Mouse (Mus musculus) lung, postnatal 10 days (tissue): ENCODE measurements at regions not wholly inside any gene's neighbourhood (a gene's known extent, or its start where the extent isn't known, plus 50 kb on each side); places are given as distances from the start of the nearest gene placed in this dataset.

ENCODE experiments used
- DNase-seq: peaks from one replicate; pipeline ENCODE4 v3.0.0; 2021

- peak; percentile 41 for DNase-seq
Observed at GRCm38 (mm10) chr15:62229491-62230283, 1306.9 kb upstream of the A1bg start.

GRCm38 (mm10) chr15:62229023-62229422 lies 1306.2 kb upstream of the A1bg start:
- no peak for DNase-seq

DNA sequence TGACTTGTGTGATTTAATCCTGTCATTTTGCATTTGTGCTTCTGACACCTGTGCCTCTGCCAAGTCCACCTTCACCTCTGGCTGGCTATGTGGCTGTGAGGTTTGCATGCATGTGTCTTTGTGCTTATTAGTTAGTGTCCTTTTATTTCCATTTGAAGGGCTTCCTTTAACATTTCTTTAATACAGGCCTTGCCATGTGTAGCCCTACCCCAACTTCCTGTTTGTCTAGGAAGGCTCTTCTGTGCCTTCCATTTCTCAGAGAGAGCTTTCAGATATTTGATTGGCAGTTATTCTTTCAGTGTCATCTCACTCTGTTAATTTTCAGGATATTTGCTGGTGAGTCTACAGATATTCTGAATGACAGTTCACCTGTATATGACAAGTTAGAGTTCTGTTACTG lies 1302.0 kb upstream of the A1bg start:
- DNase-seq = no peak

DNA sequence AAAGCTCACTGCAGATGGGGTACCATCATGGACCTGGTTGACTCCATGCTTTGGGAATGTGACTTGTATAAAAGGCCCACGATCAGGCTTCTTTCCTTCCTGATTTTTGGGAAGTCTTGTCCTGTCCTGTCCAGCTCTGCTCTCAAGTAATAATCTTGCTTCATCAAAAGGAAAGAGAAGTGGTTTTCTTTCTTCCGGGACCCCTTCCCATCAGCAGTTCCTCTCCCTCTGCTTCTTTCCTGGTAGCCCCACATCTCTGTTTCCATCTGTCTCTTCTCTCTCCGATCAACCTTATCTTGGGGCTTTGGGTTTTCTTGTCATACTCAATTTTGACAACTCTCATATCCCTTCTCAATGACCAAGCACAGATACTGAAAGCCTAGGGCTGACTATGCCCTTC lies 1301.4 kb upstream of the A1bg start:
- DNase-seq = no peak

DNA sequence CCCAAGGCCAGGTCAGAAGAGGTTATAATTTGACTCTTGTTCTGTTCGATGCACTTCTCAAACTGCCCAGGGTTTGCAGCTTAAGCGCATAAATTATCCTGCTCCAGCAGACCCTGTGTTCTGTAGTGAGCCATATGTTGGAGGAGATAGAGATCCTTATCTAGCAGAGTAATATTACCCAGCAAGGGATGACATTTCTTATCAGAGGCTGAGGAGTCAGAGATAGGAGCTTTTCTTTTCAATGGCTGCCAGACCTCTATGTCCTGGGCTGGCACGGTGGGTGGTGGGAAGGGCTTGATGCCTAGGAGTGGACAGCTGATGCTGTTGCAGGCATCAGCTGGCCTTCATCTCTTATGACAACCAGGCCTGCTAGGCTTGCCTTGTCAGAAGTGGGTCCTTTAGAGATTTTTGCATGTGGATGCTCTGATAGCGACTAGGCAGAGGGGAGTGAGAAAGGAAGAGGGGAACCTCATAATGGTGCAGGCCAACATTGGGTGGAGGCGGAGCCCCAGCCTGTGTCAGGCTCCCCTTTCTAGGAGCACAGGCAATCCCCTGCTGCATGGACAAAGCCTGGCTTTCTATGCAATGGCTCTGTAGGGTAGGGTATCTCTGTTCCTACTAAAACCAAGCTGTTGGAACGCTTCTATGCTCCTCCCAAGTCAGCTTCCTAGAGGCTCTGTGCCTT lies 1300.5 kb upstream of the A1bg start:
- no peak for DNase-seq

- DNase-seq = no peak
Observed at GRCm38 (mm10) chr15:62222731-62223130, 1299.9 kb upstream of the A1bg start.

DNA sequence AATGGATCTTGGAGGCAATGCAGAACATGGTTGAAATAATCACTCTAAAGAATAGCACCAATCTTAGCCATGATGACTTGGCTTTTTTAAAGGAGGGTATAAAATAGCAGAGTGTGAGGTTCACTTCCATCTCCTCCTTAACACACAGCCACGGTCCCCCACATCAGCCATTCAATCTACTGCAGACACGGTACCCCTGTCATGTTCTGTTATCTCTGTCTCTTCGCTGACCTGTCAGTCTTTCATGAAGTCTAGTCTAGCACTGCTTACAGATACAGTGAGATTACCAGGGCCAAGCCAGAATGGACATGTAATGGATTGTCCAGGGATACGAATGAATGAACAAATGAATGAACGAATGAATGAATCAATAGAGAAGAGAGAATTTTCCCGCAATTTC lies 1299.4 kb upstream of the A1bg start:
- DNase-seq = no peak

- no peak for DNase-seq
Observed at GRCm38 (mm10) chr15:62221024-62221819, 1298.4 kb upstream of the A1bg start.

- no peak for DNase-seq
Observed at GRCm38 (mm10) chr15:62220620-62221019, 1297.8 kb upstream of the A1bg start.

GRCm38 (mm10) chr15:62219934-62220540 lies 1297.2 kb upstream of the A1bg start:
- DNase-seq = no peak

GRCm38 (mm10) chr15:62218346-62219080 lies 1295.7 kb upstream of the A1bg start:
- peak; percentile 20 for DNase-seq

DNA sequence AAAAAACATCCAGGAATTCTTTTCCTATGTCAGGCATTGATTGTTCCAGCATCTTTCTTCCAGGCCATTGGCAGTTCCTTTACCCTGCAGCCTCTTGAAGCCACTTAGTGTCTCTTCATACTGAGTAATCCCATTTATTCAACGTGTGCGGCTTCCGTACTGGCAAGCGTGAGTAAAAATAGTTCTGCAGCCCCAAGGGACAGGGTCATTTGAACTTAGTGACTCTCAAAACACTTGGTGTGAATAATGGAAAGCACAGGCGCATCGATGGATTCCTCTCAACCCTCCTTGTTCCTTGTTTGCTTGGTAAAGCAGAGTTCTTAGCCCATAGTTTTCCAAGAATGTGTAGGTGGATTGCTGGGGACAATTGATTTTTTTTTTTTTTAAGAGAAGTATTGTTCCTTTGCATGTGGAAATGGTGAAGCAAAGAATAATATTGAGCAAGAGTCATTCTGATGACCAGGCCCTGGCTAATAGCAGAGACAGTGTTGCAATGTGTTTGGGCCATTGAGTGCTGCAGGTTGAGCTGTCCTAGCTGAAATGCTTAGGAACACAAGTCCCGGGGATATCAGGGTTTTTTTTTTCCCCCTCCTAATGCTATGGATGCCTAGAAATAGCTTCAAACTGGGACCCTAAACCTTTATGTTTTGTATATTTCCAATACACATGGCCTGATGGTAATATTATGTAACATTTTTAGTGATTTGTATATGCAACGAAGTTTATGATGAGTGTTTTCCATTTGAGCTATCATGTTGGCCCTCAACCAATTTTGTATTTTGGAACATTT lies 1294.1 kb upstream of the A1bg start:
- DNase-seq = no peak

GRCm38 (mm10) chr15:62215616-62216398 lies 1293.0 kb upstream of the A1bg start:
- DNase-seq = no peak

- DNase-seq = no peak
Observed at GRCm38 (mm10) chr15:62214300-62214699, 1291.5 kb upstream of the A1bg start.

GRCm38 (mm10) chr15:62212283-62212910 lies 1289.6 kb upstream of the A1bg start:
- no peak for DNase-seq

DNA sequence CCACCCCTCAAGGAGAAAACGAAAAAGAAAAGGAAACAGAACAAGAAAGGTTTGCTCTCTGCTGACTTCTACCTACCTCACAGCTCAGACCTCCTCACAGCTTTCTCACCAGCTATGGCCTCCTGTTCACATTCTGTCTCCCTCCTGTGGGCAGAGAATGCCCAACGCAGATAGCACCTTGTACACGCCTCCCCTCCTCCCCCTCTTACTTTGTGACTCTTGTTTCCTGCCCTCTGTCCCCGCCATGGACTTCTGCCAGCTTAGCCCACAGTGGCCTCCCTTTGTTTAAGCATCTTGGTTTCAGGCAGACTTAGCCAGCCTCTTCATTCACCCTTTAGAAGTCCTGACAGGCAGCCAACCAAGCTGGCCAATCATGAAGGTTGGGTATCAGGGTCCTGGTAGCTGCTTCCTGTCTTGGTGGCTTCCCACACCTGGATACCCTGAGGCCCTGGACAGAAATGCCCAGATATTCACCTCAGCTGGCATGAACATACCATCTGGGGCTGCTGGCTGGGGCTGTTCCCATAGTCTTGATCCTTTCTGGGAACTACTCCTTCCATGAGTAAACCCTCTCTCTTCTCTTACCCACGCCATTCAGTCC lies 1287.2 kb upstream of the A1bg start:
- DNase-seq = peak; percentile 27

- no peak for DNase-seq
Observed at GRCm38 (mm10) chr15:62209296-62209695, 1286.5 kb upstream of the A1bg start.

DNA sequence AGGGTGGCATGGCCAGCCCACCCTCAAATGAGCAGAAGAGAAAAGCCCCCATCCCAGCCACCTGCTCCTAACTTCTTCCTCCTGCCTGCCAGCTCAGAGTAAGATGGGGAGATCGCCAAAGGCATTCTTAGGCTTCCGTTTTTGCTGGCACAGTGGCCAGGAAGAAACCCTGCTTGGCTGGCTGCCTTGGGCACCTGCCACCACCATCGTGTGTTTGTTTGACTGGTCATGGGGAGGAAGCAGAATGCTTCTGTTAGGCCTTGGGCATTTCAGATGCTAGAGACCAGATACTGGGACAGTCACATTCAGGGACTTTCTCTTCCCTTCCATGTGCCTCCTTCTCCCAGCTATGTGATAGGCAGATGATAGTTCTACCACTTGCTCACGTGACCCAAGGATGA lies 1283.7 kb upstream of the A1bg start:
- no peak for DNase-seq

DNA sequence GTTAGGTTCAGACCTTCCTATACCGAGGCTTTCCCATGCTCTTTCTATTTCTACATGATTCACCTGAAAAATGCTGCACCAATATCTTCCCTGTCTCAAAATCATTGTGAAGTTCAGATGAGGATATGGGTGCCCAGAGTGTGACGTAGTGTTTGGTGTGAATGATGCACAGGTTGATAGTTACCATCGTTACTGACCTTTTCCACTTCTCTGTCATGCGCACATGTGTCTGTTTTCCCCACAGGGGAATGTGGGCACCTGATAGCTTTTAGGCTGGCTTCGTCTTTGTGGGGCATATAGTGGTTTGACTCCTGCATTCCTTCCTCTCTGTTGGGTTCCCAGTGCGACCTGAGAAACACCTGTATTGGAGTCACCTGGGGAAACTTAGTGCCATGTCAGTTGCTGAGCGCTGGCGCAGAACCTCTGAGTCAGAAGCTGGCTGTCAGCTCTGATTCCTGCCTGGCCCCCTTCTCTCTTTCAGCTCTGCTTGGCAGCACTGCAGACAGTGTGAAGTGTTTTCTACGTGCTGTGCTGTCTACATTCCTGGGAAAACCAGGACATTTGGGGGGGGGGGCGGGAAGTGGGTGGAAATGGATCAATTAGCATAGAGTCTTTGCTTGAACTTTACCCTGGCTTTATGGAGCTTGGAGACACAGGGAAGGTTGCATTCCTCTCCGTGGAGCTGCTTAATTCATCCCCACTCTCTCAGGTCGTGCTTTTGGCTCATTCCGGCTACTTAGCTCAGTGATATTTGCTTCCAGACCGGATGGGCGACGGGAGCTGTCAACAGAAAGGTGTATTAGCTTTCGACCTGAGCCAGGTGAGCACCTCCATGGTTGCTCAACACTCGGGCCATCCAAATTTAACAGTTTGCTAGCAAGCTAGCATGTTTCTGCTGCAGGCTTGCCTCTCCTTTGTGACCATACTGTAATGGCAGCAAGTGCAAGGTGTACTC lies 1281.4 kb upstream of the A1bg start:
- DNase-seq = no peak
